Mouse (Mus musculus) kidney, adult 2 months (tissue): Measurements from ENCODE around the gene Awat2.

Experiments
- CTCF ChIP-seq: fragments of 200-500 bp; conservative IDR thresholded peaks from 2 replicates; pipeline ENCODE4 v1.5.1; 2011; ENCODE audit warnings: low read depth, mild to moderate bottlenecking, control low read depth, low read length, moderate library complexity, mixed read lengths; ENCODE audit not compliant: insufficient read depth, insufficient read length
- POLR2A ChIP-seq: fragments of 200-500 bp; IDR thresholded peaks from one replicate; pipeline ENCODE4 v1.6.1; 2011; ENCODE audit warnings: low read depth, low read length, control low read depth

DNA sequence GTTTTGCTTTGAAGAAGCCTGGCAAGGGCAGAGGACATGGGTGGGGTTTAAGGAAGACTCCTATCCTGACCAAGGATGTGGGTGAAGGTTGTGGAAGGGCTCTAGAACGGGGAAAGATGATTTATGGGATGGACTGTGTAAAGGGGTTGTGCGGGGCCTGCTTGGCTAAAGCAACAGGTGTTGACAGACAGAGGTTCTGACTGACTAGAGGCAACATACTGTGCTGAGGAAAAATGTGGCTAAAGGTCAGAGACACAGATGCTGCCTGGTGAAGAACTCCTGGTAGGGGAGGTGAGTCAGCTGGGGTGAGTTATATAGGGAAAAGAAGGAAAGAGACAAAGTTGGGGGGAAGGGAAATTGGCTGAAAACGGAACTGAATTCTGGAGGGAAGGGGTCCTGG is 10.2 kb downstream of the Awat2 start:
- TF ChIP-seq CTCF, result no peak
- TF ChIP-seq POLR2A, result no peak
